Mouse (Mus musculus): ENCODE measurements around the gene Cxcr2.

DNA sequence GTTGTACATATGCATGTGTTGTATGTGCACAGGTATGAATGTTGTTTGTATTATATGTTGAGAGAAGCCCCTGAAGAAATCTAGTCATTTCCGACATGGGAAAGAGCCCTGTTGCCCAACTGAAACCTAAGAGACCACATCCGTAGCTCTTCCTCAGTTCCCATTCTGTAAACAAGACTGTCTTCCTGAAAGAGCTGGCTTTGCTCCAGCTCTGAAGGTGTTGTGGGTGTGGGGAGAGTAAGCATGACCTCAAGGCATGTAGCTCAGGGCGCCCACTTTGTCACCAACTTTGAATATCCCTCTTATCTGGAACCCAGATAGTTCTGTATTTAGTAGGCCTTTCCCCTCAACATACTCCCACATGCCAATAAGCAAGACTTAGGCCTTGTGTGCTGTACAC is 24.8 kb downstream of the Cxcr2 start:
- TF ChIP-seq CTCF (IDR thresholded peaks at IDR 0.05; ENCODE audit: extremely low read depth, insufficient read length, insufficient replicate concordance, low read depth, low read length) = no peak
- TF ChIP-seq POLR2A (IDR thresholded peaks at IDR 0.05; ENCODE audit: low read depth, low read length) = no peak
